Mouse (Mus musculus) hindbrain, embryonic 11.5 days (tissue): ENCODE measurements around the gene Agrn. TPM values are rescaled to one million over a fixed set of nuclear protein-coding genes. Genes with fewer than 3 reads are reported as not detected.

ENCODE experiments used
- ATAC-seq: fragments of 200-750 bp; cut with Nextera tagmentation; 2 replicates; pipeline ENCODE4 v1.8.0; 2017; ENCODE audit warnings: mild to moderate bottlenecking, moderate TSS enrichment, moderate library complexity; ENCODE audit not compliant: low FRiP score
- DNase-seq: peaks from one replicate; pipeline ENCODE4 v3.0.0-alpha.2; 2015; ENCODE audit warnings: low spot score
- H3K27ac ChIP-seq: fragments of 300-500 bp; sonication (generic); 2 replicates; pipeline ENCODE4 v1.5.1; 2014; ENCODE audit warnings: mild to moderate bottlenecking, low read depth, low read length
- H3K27me3 ChIP-seq: fragments of 300-500 bp; sonication (generic); 2 replicates; pipeline ENCODE4 v1.6.1; 2014; ENCODE audit warnings: mild to moderate bottlenecking, low read length, moderate library complexity, mixed read lengths; ENCODE audit not compliant: control insufficient read depth, insufficient read depth
- H3K36me3 ChIP-seq: fragments of 300-500 bp; sonication (generic); 2 replicates; pipeline ENCODE4 v1.6.1; 2014; ENCODE audit warnings: mild to moderate bottlenecking, low read length, moderate library complexity, mixed read lengths; ENCODE audit not compliant: control insufficient read depth, insufficient read depth
- H3K4me1 ChIP-seq: fragments of 300-500 bp; sonication (generic); replicated peaks from 2 replicates; pipeline ENCODE4 v1.6.1; 2014; ENCODE audit warnings: low read length, mixed read lengths; ENCODE audit not compliant: control insufficient read depth, insufficient read depth
- H3K4me2 ChIP-seq: fragments of 300-500 bp; sonication (generic); replicated peaks from 2 replicates; pipeline ENCODE4 v1.6.1; 2014; ENCODE audit warnings: mild to moderate bottlenecking, low read depth, low read length
- H3K4me3 ChIP-seq: fragments of 300-500 bp; sonication (generic); 2 replicates; pipeline ENCODE4 v1.5.1; 2014; ENCODE audit warnings: low read depth, low read length
- H3K9ac ChIP-seq: fragments of 300-500 bp; sonication (generic); 2 replicates; pipeline ENCODE4 v1.6.1; 2014; ENCODE audit warnings: low read depth, low read length
- H3K9me3 ChIP-seq: fragments of 300-500 bp; sonication (generic); 2 replicates; pipeline ENCODE4 v1.6.1; 2016; ENCODE audit warnings: low read length; ENCODE audit not compliant: control insufficient read depth
- WGBS: fragments of 180-500 bp; shearing (Covaris S2); extraction: QIAGEN DNeasy Blood & Tissue Kit; methylation state at CpG from one replicate; pipeline ENCODE4 v1.1.7; 2014; 5-methylcytosine and 5-hydroxymethylcytosine counted together
- polyA plus RNA-seq: library from polyadenylated mRNA; unstranded; fragments of >200 nt; fragmentation: Nextera tagmentation; extraction: Ambion mirVana; gene quantifications from 2 replicates; pipeline ENCODE4 v1.2.1, GENCODE M21; 2014

The Agrn gene
- polyA plus RNA-seq, 1 experiment from 2014 or later, result 79.7 TPM

DNA sequence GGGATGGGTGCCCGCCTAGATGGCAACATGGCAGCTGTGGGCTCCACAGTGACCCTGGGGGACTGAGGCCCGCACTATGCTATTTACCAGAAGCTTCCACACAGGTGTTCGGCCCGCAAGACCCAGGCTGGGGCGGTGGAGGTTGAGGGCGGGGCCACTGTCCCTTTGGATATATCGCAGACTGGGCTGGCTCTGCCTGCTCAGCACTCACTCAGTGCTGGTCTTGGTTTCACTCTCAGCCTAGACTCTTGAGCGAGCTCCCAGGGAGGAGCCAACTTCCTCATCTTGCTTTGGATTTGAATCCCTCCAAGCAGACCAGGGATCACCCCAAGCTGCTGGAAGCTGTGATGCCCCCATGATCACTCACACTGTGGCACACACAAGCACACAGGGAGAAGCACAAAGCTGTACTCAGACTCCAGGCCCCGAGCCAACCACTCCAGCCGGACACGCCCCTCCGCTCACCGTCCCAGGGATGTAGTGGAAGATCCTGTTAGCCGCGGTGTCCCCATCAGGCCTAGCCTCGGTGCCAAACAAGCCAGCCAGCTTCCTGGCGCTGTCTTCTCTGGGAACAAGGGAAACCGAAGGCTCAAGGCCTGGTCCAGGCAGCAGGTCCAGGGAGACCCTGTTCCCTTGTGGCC lies 30.6 kb upstream of the Agrn start:
- ATAC-seq, result 0 out of 2 replicates have a peak, but pooled peaks have one; percentile 15
- H3K27me3 ChIP-seq, result no peaks in the 10 kb centered on the region
- no peak overlapping the region for H3K4me2 ChIP-seq
- H3K36me3 ChIP-seq, result peaks cover 18% of the 10 kb centered on the region; the same call in 1 of the 2 replicates
- DNase-seq, result no peak
- WGBS, result 41% methylated on average over 18 of the region's 18 CpGs
- no peaks in the 10 kb centered on the region for H3K9me3 ChIP-seq
- H3K9ac ChIP-seq, result no peak overlapping the region
- no peak overlapping the region for H3K27ac ChIP-seq
- H3K4me3 ChIP-seq, result no peak overlapping the region
- H3K4me1 ChIP-seq, result no peaks in the 10 kb centered on the region

DNA sequence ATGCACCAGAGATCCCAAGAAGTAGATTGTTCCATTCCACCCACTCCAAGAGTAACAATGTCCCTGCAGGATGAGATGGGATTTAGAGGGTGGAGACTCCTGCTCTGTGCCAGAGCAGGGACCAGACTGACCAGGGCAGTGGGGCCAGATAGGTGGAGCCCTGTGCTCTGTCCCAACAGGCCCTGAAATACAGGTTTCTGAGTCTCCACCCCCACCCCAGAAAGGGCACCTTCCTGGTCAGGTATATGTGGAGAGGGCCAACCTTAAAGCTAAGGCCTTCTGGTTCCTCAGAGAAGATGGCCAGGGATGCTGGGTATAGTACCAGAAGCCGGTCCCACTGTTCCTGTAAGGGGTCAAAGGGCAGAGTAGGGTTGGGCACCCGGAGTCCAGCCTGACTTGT lies 27.0 kb upstream of the Agrn start:
- no peak overlapping the region for H3K27ac ChIP-seq
- H3K9me3 ChIP-seq, result no peaks in the 10 kb centered on the region
- no peak overlapping the region for H3K4me3 ChIP-seq
- DNase-seq (no peak), ATAC-seq (no peak)
- no peak overlapping the region for H3K4me2 ChIP-seq
- no peaks in the 10 kb centered on the region for H3K27me3 ChIP-seq
- 0 out of 2 replicates have a peak, but pooled peaks cover under 1% of the 10 kb centered on the region for H3K36me3 ChIP-seq
- 91% methylated on average over 2 of the region's 2 CpGs for WGBS
- no peak overlapping the region for H3K9ac ChIP-seq
- H3K4me1 ChIP-seq, result no peaks in the 10 kb centered on the region

DNA sequence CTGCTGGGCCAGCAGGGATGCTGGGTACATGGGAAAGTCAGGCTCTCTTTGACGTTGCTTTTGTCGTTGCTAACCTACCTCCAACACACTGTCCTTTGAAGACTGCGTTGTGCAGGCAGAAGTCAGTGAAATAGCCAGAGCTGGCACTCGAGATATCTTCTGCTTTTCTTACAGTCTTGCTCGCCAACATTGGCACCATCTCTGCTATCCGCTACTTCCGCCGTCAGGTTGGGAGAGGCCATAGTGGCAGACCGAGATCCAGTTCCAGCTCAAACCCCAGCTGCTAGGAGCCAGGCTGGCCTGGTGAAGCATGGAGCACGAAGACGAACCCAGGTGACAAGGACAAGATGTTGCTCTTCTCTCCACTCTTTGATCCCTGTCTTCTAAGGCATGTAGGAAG lies 22.6 kb upstream of the Agrn start:
- H3K4me3 ChIP-seq, result no peak overlapping the region
- H3K9me3 ChIP-seq, result no peaks in the 10 kb centered on the region
- no peak for DNase-seq
- H3K36me3 ChIP-seq, result no peaks in the 10 kb centered on the region
- no peak overlapping the region for H3K4me2 ChIP-seq
- 90% methylated on average over 11 of the region's 11 CpGs for WGBS
- H3K27me3 ChIP-seq, result no peaks in the 10 kb centered on the region
- no peaks in the 10 kb centered on the region for H3K4me1 ChIP-seq
- H3K27ac ChIP-seq, result no peak overlapping the region
- ATAC-seq, result no peak
- no peak overlapping the region for H3K9ac ChIP-seq

DNA sequence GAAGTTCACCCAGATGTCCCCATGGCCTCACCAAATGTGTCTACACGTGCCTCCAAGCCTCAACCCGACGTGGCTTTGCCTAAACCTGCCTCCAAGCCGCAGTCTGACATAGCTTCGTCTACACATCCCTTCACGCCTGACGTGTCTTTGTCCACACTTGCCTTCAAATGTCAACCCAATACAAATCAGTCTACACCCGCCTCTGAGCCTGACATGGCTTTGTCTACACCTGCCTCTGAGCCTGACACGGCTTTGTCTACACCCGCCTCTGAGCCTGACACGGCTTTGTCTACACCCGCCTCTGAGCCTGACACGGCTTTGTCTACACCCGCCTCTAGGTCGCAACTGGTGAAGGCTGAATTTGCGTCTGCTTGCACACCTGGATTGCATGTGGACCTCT lies 20.6 kb upstream of the Agrn start:
- Histone ChIP-seq H3K36me3 (no peaks in the 10 kb centered on the region), H3K27ac (no peak overlapping the region), H3K4me2 (no peak overlapping the region), H3K4me1 (no peaks in the 10 kb centered on the region), H3K9ac (no peak overlapping the region), H3K9me3 (no peaks in the 10 kb centered on the region), H3K27me3 (no peaks in the 10 kb centered on the region), H3K4me3 (no peak overlapping the region)
- ATAC-seq (no peak), DNase-seq (no peak)
- 80% methylated on average over 16 of the region's 16 CpGs for WGBS

DNA sequence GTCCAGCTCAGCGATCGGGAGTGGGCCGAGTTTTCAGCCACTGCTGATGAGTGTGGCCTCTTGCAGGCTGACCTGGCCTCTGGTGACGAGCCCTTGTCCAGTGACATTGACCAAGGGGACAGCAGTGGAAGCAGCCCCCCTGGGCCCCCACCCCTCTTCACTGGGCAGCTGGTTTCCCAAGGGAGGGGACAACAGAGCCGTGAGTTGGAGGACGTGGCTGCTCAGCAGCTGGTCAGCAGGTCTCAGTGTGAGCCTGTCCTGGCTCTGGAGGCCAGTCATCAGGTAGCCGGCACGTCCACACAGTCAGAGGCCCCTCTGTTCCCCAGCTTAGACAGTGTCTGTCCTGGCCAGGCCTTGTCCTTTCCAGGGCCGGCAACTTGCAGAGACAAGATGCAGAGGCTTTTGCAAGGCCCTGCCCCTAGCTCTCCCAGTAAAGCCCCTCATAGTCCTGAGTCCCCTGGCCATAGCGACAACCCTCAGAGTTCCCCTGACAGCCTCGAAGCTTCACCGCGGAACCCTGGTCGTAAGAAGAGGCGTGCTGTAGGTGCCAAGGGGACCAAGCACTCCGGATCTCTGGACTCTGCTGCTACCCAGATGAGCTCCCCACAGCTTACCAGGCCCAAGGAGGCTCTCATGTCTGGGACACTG lies 19.9 kb upstream of the Agrn start:
- Histone ChIP-seq H3K9me3 (no peaks in the 10 kb centered on the region), H3K4me2 (no peak overlapping the region), H3K27ac (no peak overlapping the region), H3K4me3 (no peak overlapping the region), H3K9ac (no peak overlapping the region), H3K4me1 (no peaks in the 10 kb centered on the region), H3K27me3 (no peaks in the 10 kb centered on the region), H3K36me3 (no peaks in the 10 kb centered on the region)
- 83% methylated on average over 15 of the region's 16 CpGs for WGBS
- ATAC-seq (no peak), DNase-seq (no peak)

DNA sequence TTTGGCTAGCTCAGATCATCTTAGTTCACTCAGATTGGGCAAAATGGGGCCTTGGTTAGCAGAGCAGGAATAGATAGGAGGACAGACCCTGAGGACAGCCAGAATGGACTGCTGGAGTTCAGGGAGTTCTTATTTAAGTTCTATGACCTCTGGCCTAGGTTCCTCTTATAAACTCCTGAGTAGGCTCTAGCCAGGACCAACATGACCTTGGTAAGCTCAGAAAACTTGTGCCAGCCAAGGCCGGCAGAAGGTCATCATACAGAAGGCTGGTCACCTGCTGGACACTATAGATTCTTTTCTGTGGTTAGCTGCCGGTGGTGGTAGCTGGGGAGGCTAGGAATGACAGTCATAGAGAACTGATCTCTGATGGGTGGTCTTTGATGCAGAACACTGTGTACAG lies 18.9 kb upstream of the Agrn start:
- no peaks in the 10 kb centered on the region for H3K4me1 ChIP-seq
- no peak overlapping the region for H3K9ac ChIP-seq
- no peak overlapping the region for H3K27ac ChIP-seq
- WGBS, result 98% methylated on average over 2 of the region's 2 CpGs
- H3K4me3 ChIP-seq, result no peak overlapping the region
- ATAC-seq (no peak), DNase-seq (no peak)
- H3K4me2 ChIP-seq, result no peak overlapping the region
- H3K9me3 ChIP-seq, result no peaks in the 10 kb centered on the region
- no peaks in the 10 kb centered on the region for H3K27me3 ChIP-seq
- H3K36me3 ChIP-seq, result no peaks in the 10 kb centered on the region

DNA sequence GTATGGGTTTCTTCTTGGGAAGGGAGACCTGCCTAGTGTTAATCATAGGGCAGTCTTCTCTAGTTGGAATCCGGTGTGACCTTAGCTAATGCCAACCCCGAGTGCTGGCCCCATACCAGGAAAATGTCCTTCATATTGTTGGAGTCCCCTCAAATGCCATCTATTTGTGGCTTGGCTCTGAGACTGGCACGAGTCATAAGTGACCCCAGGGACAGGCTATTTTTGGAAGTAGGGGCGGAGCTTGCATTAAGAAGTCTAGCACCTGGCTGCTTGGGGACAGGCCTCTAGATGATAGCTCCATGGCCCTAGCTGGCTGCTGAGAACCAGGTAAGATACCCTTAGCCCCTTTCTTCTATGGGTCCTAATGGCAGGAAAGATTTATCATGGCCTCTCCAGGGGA lies 18.4 kb upstream of the Agrn start, which contains the start of gene Perm1:
Perm1 (plus strand) TSS at position 220 of the 400 bp plus-strand sequence.
- ATAC-seq, result no peak
- Histone ChIP-seq H3K9me3 (no peaks in the 10 kb centered on the region), H3K4me2 (no peak within 1 kb of the TSS), H3K4me3 (no peak within 1 kb of the TSS), H3K4me1 (no peaks in the 10 kb centered on the region), H3K9ac (no peak within 1 kb of the TSS), H3K27me3 (no peaks in the 10 kb centered on the region), H3K27ac (no peak within 1 kb of the TSS), H3K36me3 (no peaks in the 10 kb centered on the region)
- WGBS, result 74% methylated on average over 4 of the region's 4 CpGs
- DNase-seq, result no peak

DNA sequence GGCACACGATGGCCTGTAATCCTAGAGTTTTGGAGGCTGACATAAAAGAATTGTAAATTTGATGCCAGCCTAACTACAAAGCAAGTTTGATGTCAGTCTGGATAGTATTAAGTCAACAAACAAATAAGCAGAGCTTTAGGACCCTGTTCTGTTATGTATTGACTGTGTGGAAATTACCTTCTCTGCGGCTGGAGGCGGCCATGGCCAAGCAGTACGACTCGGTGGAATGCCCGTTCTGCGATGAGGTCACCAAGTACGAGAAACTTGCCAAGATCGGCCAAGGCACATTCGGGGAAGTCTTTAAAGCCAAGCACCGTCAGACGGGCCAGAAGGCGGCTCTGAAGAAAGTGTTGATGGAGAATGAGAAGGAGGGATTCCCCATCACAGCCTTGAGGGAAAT lies 15.8 kb upstream of the Agrn start:
- Histone ChIP-seq H3K4me2 (no peak overlapping the region), H3K9ac (no peak overlapping the region), H3K27ac (no peak overlapping the region), H3K27me3 (no peaks in the 10 kb centered on the region), H3K4me3 (no peak overlapping the region), H3K4me1 (no peaks in the 10 kb centered on the region), H3K36me3 (no peaks in the 10 kb centered on the region), H3K9me3 (no peaks in the 10 kb centered on the region)
- 94% methylated on average over 13 of the region's 13 CpGs for WGBS
- no peak for DNase-seq
- ATAC-seq, result no peak
